Mouse (Mus musculus): ENCODE measurements around the gene 4933406M09Rik.

GRCm38 (mm10) chr1:134360656-134361055 lies 25.1 kb upstream of the 4933406M09Rik start:
- no peak for TF ChIP-seq CTCF (IDR thresholded peaks at IDR 0.05; ENCODE audit: low read depth)
- TF ChIP-seq EP300 (optimal IDR thresholded peaks at IDR 0.05), result no peak

Measured in stomach, postnatal 0 days (tissue).